Mouse (Mus musculus) bone marrow macrophage, adult 2 months (primary cell): ENCODE measurements around the gene Plbd1.

Source experiments
- CTCF ChIP-seq: IDR thresholded peaks from 2 replicates; pipeline ENCODE4 v1.5.1; 2012; ENCODE audit warnings: low read depth, mild to moderate bottlenecking, low read length, moderate library complexity
- POLR2A ChIP-seq: IDR thresholded peaks from 2 replicates; pipeline ENCODE4 v1.6.1; 2012; ENCODE audit warnings: mild to moderate bottlenecking, low read depth, low read length, borderline replicate concordance

DNA sequence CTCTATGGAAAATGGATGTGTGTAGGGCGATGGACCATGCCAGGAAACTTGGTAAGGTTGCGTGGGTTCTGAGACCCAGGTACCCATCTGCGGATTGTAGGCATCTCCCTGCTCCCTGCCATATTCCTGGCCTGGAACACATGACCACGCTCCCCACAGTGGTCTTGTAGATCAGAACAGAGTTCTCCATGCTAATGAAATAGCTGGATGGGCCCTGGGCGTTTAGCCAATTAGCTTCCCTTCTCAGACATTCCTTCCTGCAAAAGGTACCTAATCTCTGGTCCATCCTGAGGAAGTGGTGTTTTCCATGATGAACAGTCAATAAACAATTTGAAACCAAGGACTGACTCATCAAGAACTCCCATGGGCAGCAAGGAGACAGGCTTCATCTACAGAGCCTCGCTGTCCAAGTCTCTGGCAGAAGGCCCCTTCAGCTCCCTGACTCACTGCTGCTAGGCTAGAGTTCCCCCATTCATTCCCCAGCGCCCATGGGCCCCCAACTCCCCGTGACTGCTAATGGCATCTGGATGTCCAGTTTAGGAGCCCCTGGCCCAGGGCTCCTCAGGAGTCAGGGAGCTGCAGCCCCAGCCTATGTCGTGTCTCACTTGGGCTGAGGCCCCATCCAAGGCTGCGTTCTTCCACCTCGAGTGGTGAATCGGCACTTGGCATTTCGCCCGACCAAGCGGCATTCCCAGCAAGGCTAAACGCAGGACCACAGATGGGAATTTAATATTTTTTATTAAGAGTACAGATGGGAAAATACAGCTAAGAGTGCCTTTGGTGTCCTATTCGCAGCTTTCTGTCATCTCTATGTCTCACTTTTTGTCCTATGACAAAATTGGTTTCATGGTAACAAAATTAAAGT, 50.1 kb downstream of the Plbd1 start:
- TF ChIP-seq CTCF = no peak
- TF ChIP-seq POLR2A = no peak
